Mouse (Mus musculus) small intestine, adult 2 months (tissue): ENCODE data around the gene Pcdh15.

Experiments used
- CTCF ChIP-seq: fragments of 200-500 bp; IDR thresholded peaks from 2 replicates; pipeline ENCODE4 v1.5.1; 2012; ENCODE audit warnings: low read depth, mild to moderate bottlenecking, control low read depth, inconsistent platforms, low read length, moderate library complexity, mixed read lengths; ENCODE audit not compliant: insufficient replicate concordance, insufficient read length; ENCODE audit errors: extremely low read depth
- POLR2A ChIP-seq: fragments of 200-500 bp; IDR thresholded peaks from 2 replicates; pipeline ENCODE4 v1.6.1; 2012; ENCODE audit warnings: low read depth, mild to moderate bottlenecking, control low read depth, inconsistent platforms, low read length, moderate library complexity

GRCm38 (mm10) chr10:73519438-73519837 lies 420.3 kb downstream of the Pcdh15 start:
- no peak for TF ChIP-seq CTCF
- TF ChIP-seq POLR2A = no peak
